Mouse (Mus musculus) myocyte (in vitro differentiated cells): ENCODE data around the gene Ahnak. TPM values are rescaled to one million over a fixed set of nuclear protein-coding genes. Genes with fewer than 3 reads are reported as not detected.
A peak's percentile ranks its signal among the peaks of the same experiment; 100 is the strongest.
"Not testable (repeated sequence)": the region's sequence is repeated elsewhere in the genome, so short reads cannot be mapped to it uniquely, and the experiment has no call there.

Source experiments
- H3K27me3 ChIP-seq: one replicate; pipeline ENCODE4 v1.6.1; 2011; ENCODE audit not compliant: control insufficient read depth, insufficient read depth, insufficient read length
- H3K36me3 ChIP-seq: one replicate; pipeline ENCODE4 v1.6.1; 2011; ENCODE audit not compliant: control insufficient read depth, insufficient read depth
- H3K4me2 ChIP-seq: one replicate; pipeline ENCODE4 v1.6.1; 2011; ENCODE audit warnings: low read depth, control low read depth
- H3K4me3 ChIP-seq: one replicate; pipeline ENCODE4 v1.5.1; 2011; ENCODE audit warnings: mild to moderate bottlenecking, control low read depth, moderate library complexity
- H3K79me2 ChIP-seq: one replicate; pipeline ENCODE4 v1.6.1; 2011; ENCODE audit not compliant: control insufficient read depth, insufficient read depth
- H3ac ChIP-seq: one replicate; pipeline ENCODE4 v1.6.1; 2011; ENCODE audit not compliant: control insufficient read depth, insufficient read length
- CEBPB ChIP-seq: IDR thresholded peaks from 2 replicates; pipeline ENCODE4 v1.6.1; 2011; ENCODE audit warnings: mild to moderate bottlenecking, moderate library complexity; ENCODE audit not compliant: poor library complexity, insufficient read depth, severe bottlenecking
- E2F4 ChIP-seq: IDR thresholded peaks from one replicate; pipeline ENCODE4 v1.6.1; 2011; ENCODE audit warnings: mild to moderate bottlenecking, control low read depth, moderate library complexity; ENCODE audit not compliant: insufficient read depth
- MAX ChIP-seq: IDR thresholded peaks from one replicate; pipeline ENCODE4 v1.6.1; 2011; ENCODE audit warnings: low read depth, mild to moderate bottlenecking, control low read depth
- MYOD1 ChIP-seq, 3 experiments: IDR thresholded peaks; one replicate each; pipeline ENCODE4 v1.6.1; 2011; ENCODE audit warnings: control low read depth in 2 of 3, low read depth in 2 of 3, mild to moderate bottlenecking in 2 of 3, moderate library complexity in 1 of 3; ENCODE audit not compliant: insufficient read length in 2 of 3, control insufficient read depth in 1 of 3
- MYOG ChIP-seq, 3 experiments: IDR thresholded peaks; one replicate each; pipeline ENCODE4 v1.6.1; 2011; ENCODE audit warnings: control low read depth in 2 of 3, low read depth in 2 of 3, mild to moderate bottlenecking in 2 of 3; ENCODE audit not compliant: insufficient read length in 2 of 3, control insufficient read depth in 1 of 3, insufficient read depth in 1 of 3
- POLR2A ChIP-seq: IDR thresholded peaks from one replicate; pipeline ENCODE4 v1.6.1; 2011; ENCODE audit warnings: low read depth, mild to moderate bottlenecking, control low read depth, moderate library complexity; ENCODE audit not compliant: insufficient read length
- POLR2AphosphoS2 ChIP-seq: IDR thresholded peaks from one replicate; pipeline ENCODE4 v1.6.1; 2011; ENCODE audit warnings: low read depth, control low read depth; ENCODE audit not compliant: insufficient read length
- REST ChIP-seq: IDR thresholded peaks from one replicate; pipeline ENCODE4 v1.6.1; 2011; ENCODE audit warnings: mild to moderate bottlenecking, control low read depth, moderate library complexity; ENCODE audit not compliant: insufficient read depth, insufficient read length
- SRF ChIP-seq: IDR thresholded peaks from one replicate; pipeline ENCODE4 v1.6.1; 2011; ENCODE audit warnings: low read depth; ENCODE audit not compliant: control insufficient read depth, insufficient read length
- TCF12 ChIP-seq: IDR thresholded peaks from one replicate; pipeline ENCODE4 v1.6.1; 2011; ENCODE audit warnings: mild to moderate bottlenecking, control low read depth; ENCODE audit not compliant: poor library complexity, insufficient read depth, severe bottlenecking
- TCF3 ChIP-seq: IDR thresholded peaks from one replicate; pipeline ENCODE4 v1.6.1; 2011; ENCODE audit warnings: low read depth, control low read depth; ENCODE audit not compliant: insufficient read length
- USF1 ChIP-seq: IDR thresholded peaks from one replicate; pipeline ENCODE4 v1.6.1; 2011; ENCODE audit warnings: low read depth, mild to moderate bottlenecking, control low read depth, moderate library complexity
- polyA plus RNA-seq: library from polyadenylated mRNA; unstranded; fragments of >200 nt; fragmentation: generic; extraction: Trizol; gene quantifications from one replicate; pipeline ENCODE4 v1.2.1, GENCODE M21; 2012; ENCODE audit warnings: missing spikeins

Gene Ahnak
- polyA plus RNA-seq, 1 experiment = 93.3 TPM

GRCm38 (mm10) chr19:9082191-9083009 is 93.3 kb downstream of the Ahnak start:
- TF ChIP-seq MYOG (IDR thresholded peaks at IDR 0.05; ENCODE audit: control insufficient read depth in 1 of 3, insufficient read depth in 1 of 3, insufficient read length in 2 of 3, low read depth in 2 of 3) (peak in 1 of 3 experiments; percentile 39), REST (no peak), SRF (no peak), E2F4 (no peak), USF1 (no peak), POLR2A (peak; percentile 46), POLR2AphosphoS2 (peak; percentile 69)
- Histone ChIP-seq H3K4me3 (no peak overlapping the region), H3K27me3 (no peaks in the 10 kb centered on the region), H3ac (no peak overlapping the region), H3K36me3 (no peaks in the 10 kb centered on the region), H3K4me2 (peak overlapping the region; percentile 71), H3K79me2 (no peaks in the 10 kb centered on the region)

- Histone ChIP-seq H3ac (no peak overlapping the region), H3K36me3 (no peaks in the 10 kb centered on the region), H3K4me2 (peak overlapping the region; percentile 71), H3K79me2 (no peaks in the 10 kb centered on the region), H3K4me3 (no peak overlapping the region), H3K27me3 (no peaks in the 10 kb centered on the region)
- no peak for TF ChIP-seq POLR2AphosphoS2
- TF ChIP-seq CEBPB = 0 out of 2 replicates have a peak, but pooled peaks have one; percentile 14
- no peak for TF ChIP-seq SRF
- no peak for TF ChIP-seq MYOD1 (IDR thresholded peaks at IDR 0.05; ENCODE audit: control insufficient read depth in 1 of 3, insufficient read length in 2 of 3, low read depth in 2 of 3)
- TF ChIP-seq MYOG (IDR thresholded peaks at IDR 0.05; ENCODE audit: control insufficient read depth in 1 of 3, insufficient read depth in 1 of 3, insufficient read length in 2 of 3, low read depth in 2 of 3) = no peak
Observed at GRCm38 (mm10) chr19:9083010-9083355, 93.9 kb downstream of the Ahnak start.

- not testable (repeated sequence) for H3K36me3 ChIP-seq, H3K4me3 ChIP-seq, H3K79me2 ChIP-seq, H3ac ChIP-seq, H3K27me3 ChIP-seq, H3K4me2 ChIP-seq
Observed at GRCm38 (mm10) chr19:9083892-9084291, 94.8 kb downstream of the Ahnak start.

GRCm38 (mm10) chr19:9087821-9088220 is 98.7 kb downstream of the Ahnak start, which contains the start of gene Scgb1a1:
Gene Scgb1a1, minus strand, starts transcription at chr19:9087958.
- TF ChIP-seq USF1 = no peak
- TF ChIP-seq E2F4 = no peak
- TF ChIP-seq POLR2AphosphoS2 = no peak
- no peak for TF ChIP-seq MYOG (IDR thresholded peaks at IDR 0.05; ENCODE audit: control insufficient read depth in 1 of 3, insufficient read depth in 1 of 3, insufficient read length in 2 of 3, low read depth in 2 of 3)
- no peak for TF ChIP-seq TCF12
- no peak for TF ChIP-seq CEBPB
- TF ChIP-seq MAX = no peak
- TF ChIP-seq MYOD1 (IDR thresholded peaks at IDR 0.05; ENCODE audit: control insufficient read depth in 1 of 3, insufficient read length in 2 of 3, low read depth in 2 of 3) = no peak
- no peak for TF ChIP-seq REST
- TF ChIP-seq SRF = no peak
- TF ChIP-seq TCF3 = no peak
- no peak for TF ChIP-seq POLR2A
- Histone ChIP-seq H3K27me3 (no peaks in the 10 kb centered on the region), H3K4me3 (no peak within 1 kb of the TSS), H3K79me2 (no peaks in the 10 kb centered on the region), H3K4me2 (no peak within 1 kb of the TSS), H3K36me3 (no peaks in the 10 kb centered on the region), H3ac (no peak within 1 kb of the TSS)

DNA sequence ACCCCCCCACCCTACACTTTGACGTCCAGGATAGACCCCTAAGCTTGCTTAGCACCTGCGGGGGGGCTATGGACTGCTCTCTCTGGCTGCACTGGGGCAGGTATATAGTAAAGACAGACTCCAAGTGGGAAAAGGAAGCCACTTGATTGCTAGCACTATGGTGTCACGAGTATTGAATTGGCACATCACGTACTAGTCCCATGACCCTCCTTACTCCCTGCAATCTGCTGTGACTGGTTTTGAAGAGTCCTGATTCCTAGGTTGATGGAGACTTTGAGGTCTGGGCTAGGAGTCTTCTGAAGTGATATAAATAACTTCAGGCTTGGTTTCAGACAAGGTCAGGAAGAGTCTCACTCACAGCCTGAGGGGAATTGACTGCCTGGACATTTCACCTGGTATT is 101.1 kb downstream of the Ahnak start:
- Histone ChIP-seq H3K27me3 (no peaks in the 10 kb centered on the region), H3K4me2 (no peak overlapping the region), H3K79me2 (no peaks in the 10 kb centered on the region), H3K4me3 (no peak overlapping the region), H3K36me3 (no peaks in the 10 kb centered on the region), H3ac (no peak overlapping the region)
- no peak for TF ChIP-seq MYOG (IDR thresholded peaks at IDR 0.05; ENCODE audit: control insufficient read depth in 1 of 3, insufficient read depth in 1 of 3, insufficient read length in 2 of 3, low read depth in 2 of 3)
- no peak for TF ChIP-seq USF1
- no peak for TF ChIP-seq POLR2AphosphoS2
- TF ChIP-seq REST = no peak
- no peak for TF ChIP-seq E2F4
- no peak for TF ChIP-seq TCF3
- no peak for TF ChIP-seq CEBPB
- no peak for TF ChIP-seq TCF12
- TF ChIP-seq MYOD1 (IDR thresholded peaks at IDR 0.05; ENCODE audit: control insufficient read depth in 1 of 3, insufficient read length in 2 of 3, low read depth in 2 of 3) = no peak
- no peak for TF ChIP-seq MAX
- no peak for TF ChIP-seq SRF
- no peak for TF ChIP-seq POLR2A
